Mouse (Mus musculus) olfactory bulb, adult 2 months (tissue): ENCODE data around the gene F2.

Experiments
- CTCF ChIP-seq: fragments of 200-500 bp; IDR thresholded peaks from 2 replicates; pipeline ENCODE4 v1.5.1; 2012; ENCODE audit warnings: low read depth, mild to moderate bottlenecking, low read length, moderate library complexity; ENCODE audit not compliant: insufficient read depth
- POLR2A ChIP-seq: fragments of 200-500 bp; IDR thresholded peaks from 2 replicates; pipeline ENCODE4 v1.6.1; 2012; ENCODE audit warnings: mild to moderate bottlenecking, low read depth, low read length, moderate library complexity; ENCODE audit not compliant: insufficient read depth

DNA sequence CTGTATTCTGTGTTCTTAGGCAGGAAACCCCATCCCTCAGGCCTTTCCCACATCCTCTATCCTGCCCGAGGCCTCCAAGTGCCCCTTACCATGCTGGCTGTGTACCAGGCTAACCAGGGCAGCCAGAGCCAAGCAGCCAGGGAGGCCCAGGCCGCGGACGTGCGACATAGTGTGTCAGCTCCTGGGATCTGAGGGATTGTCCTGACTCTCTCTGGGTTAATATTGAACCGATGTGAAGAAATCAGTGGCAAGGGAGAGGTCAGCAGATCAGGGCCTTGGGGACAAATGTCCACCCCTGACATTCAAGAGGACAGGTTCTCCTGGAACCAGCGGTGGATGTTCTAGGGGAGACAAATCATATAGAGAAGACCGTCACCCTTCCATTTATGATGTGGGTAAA, at the start of gene F2:
- TF ChIP-seq POLR2A (no peak), CTCF (no peak)
